Mouse (Mus musculus) forebrain, embryonic 15.5 days (tissue): ENCODE data around the gene Il9. TPM values are rescaled to one million over a fixed set of nuclear protein-coding genes. Genes with fewer than 3 reads are reported as not detected.

ENCODE experiments used
- ATAC-seq: fragments of 200-750 bp; cut with Nextera tagmentation; replicated peaks from 2 replicates; pipeline ENCODE4 v1.8.0; 2017; ENCODE audit warnings: mild to moderate bottlenecking, moderate TSS enrichment, moderate library complexity
- H3K27ac ChIP-seq: fragments of 300-500 bp; sonication (generic); replicated peaks from 2 replicates; pipeline ENCODE4 v1.5.1; 2015; ENCODE audit warnings: mild to moderate bottlenecking, inconsistent platforms
- H3K27me3 ChIP-seq: fragments of 300-500 bp; sonication (generic); 2 replicates; pipeline ENCODE4 v1.6.1; 2015; ENCODE audit warnings: inconsistent platforms
- H3K36me3 ChIP-seq: fragments of 300-500 bp; sonication (generic); 2 replicates; pipeline ENCODE4 v1.6.1; 2015; ENCODE audit warnings: mild to moderate bottlenecking, inconsistent platforms
- H3K4me1 ChIP-seq: fragments of 300-500 bp; sonication (generic); 2 replicates; pipeline ENCODE4 v1.6.1; 2015; ENCODE audit warnings: inconsistent platforms
- H3K4me2 ChIP-seq: fragments of 300-500 bp; sonication (generic); replicated peaks from 2 replicates; pipeline ENCODE4 v1.6.1; 2015; ENCODE audit warnings: mild to moderate bottlenecking, inconsistent platforms
- H3K4me3 ChIP-seq: fragments of 300-500 bp; sonication (generic); 2 replicates; pipeline ENCODE4 v1.5.1; 2015; ENCODE audit warnings: mild to moderate bottlenecking, inconsistent platforms
- H3K9ac ChIP-seq: fragments of 300-500 bp; sonication (generic); replicated peaks from 2 replicates; pipeline ENCODE4 v1.6.1; 2015; ENCODE audit warnings: mild to moderate bottlenecking, inconsistent platforms
- H3K9me3 ChIP-seq: fragments of 300-500 bp; sonication (generic); 2 replicates; pipeline ENCODE4 v1.6.1; 2016; ENCODE audit warnings: inconsistent platforms
- WGBS: fragments of 180-500 bp; shearing (Covaris S2); methylation state at CpG from one replicate; pipeline ENCODE4 v1.1.7; 2015; ENCODE audit warnings: mixed read lengths; 5-methylcytosine and 5-hydroxymethylcytosine counted together
- polyA plus RNA-seq: library from polyadenylated mRNA; unstranded; fragments of >200 nt; fragmentation: Nextera tagmentation; extraction: Ambion mirVana; gene quantifications from 2 replicates; pipeline ENCODE4 v1.2.1, GENCODE M21; 2015

Il9 gene
- polyA plus RNA-seq, 1 experiment from 2014 or later: not detected

- ATAC-seq: no peak
- WGBS: 93% methylated on average over 4 of the region's 4 CpGs
- Histone ChIP-seq H3K9me3 (no peaks in the 10 kb centered on the region), H3K4me1 (no peaks in the 10 kb centered on the region), H3K9ac (no peak overlapping the region), H3K27ac (no peak overlapping the region), H3K36me3 (no peaks in the 10 kb centered on the region), H3K4me3 (no peak overlapping the region), H3K27me3 (no peaks in the 10 kb centered on the region), H3K4me2 (no peak overlapping the region)
Measured at GRCm38 (mm10) chr13:56468536-56468935, 13.5 kb downstream of the Il9 start.

- no peak for ATAC-seq
- Histone ChIP-seq H3K27ac (no peak overlapping the region), H3K9me3 (no peaks in the 10 kb centered on the region), H3K9ac (no peak overlapping the region), H3K4me2 (no peak overlapping the region), H3K27me3 (no peaks in the 10 kb centered on the region), H3K36me3 (no peaks in the 10 kb centered on the region), H3K4me1 (no peaks in the 10 kb centered on the region), H3K4me3 (no peak overlapping the region)
- 93% methylated on average over 7 of the region's 7 CpGs for WGBS
Measured at GRCm38 (mm10) chr13:56467786-56468185, 14.3 kb downstream of the Il9 start.

GRCm38 (mm10) chr13:56463750-56464149, 18.3 kb downstream of the Il9 start:
- Histone ChIP-seq H3K4me2 (no peak overlapping the region), H3K36me3 (no peaks in the 10 kb centered on the region), H3K27me3 (no peaks in the 10 kb centered on the region), H3K9me3 (no peaks in the 10 kb centered on the region), H3K9ac (no peak overlapping the region), H3K27ac (no peak overlapping the region), H3K4me3 (no peak overlapping the region), H3K4me1 (no peaks in the 10 kb centered on the region)
- no peak for ATAC-seq
- 78% methylated on average over 6 of the region's 6 CpGs for WGBS

DNA sequence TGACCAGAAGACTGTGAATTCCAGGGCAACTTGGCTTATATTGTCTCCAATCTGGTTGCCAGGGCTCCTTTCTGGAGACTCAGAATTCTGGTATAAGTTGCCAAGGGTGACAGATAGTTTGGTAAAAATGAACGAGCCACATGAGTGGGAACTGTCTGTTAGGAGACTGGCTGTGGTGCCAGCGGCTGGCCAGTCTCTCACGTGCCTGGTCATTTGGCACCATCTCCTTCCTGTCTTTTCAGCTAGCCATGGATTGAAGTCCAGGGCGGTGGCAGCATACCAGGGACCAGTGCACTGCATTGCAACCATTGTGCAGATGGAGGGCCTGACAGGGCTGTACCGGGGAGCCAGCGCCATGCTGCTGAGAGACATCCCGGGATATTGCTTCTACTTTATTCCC, 18.8 kb downstream of the Il9 start:
- 82% methylated on average over 7 of the region's 7 CpGs for WGBS
- no peak overlapping the region for H3K27ac ChIP-seq
- no peak overlapping the region for H3K9ac ChIP-seq
- H3K36me3 ChIP-seq: no peaks in the 10 kb centered on the region
- no peak for ATAC-seq
- no peaks in the 10 kb centered on the region for H3K27me3 ChIP-seq
- H3K4me1 ChIP-seq: no peaks in the 10 kb centered on the region
- H3K4me3 ChIP-seq: no peak overlapping the region
- H3K4me2 ChIP-seq: no peak overlapping the region
- H3K9me3 ChIP-seq: no peaks in the 10 kb centered on the region

DNA sequence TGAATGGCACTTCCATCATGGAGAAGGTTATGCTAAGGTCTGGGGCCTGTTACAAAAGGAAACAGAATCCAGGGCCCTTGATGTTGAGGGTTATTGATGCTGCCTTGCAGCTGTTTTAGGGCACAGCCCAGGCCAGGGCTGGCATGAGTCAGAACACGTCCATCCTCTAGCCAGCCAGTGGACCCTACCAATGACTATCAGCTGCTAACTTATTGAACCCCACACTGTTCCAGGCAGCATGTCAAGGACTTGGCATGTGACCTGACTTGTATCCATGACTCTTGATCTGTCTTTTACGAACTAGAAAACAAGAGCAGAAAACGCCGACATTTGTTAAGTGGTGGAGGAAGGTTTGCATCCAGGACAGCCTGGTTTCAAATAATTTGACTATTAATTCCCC, 19.3 kb downstream of the Il9 start:
- no peak overlapping the region for H3K9ac ChIP-seq
- H3K4me3 ChIP-seq: no peak overlapping the region
- ATAC-seq: no peak
- whole genome bisulfite sequencing: 92% methylated on average over 4 of the region's 4 CpGs
- no peaks in the 10 kb centered on the region for H3K36me3 ChIP-seq
- H3K27ac ChIP-seq: no peak overlapping the region
- no peaks in the 10 kb centered on the region for H3K27me3 ChIP-seq
- no peaks in the 10 kb centered on the region for H3K9me3 ChIP-seq
- H3K4me1 ChIP-seq: no peaks in the 10 kb centered on the region
- no peak overlapping the region for H3K4me2 ChIP-seq

GRCm38 (mm10) chr13:56461460-56461859, 20.6 kb downstream of the Il9 start:
- no peaks in the 10 kb centered on the region for H3K9me3 ChIP-seq
- no peaks in the 10 kb centered on the region for H3K36me3 ChIP-seq
- no peak overlapping the region for H3K27ac ChIP-seq
- H3K4me3 ChIP-seq: no peak overlapping the region
- no peaks in the 10 kb centered on the region for H3K4me1 ChIP-seq
- no peak overlapping the region for H3K4me2 ChIP-seq
- H3K27me3 ChIP-seq: no peaks in the 10 kb centered on the region
- ATAC-seq: no peak
- 87% methylated on average over 4 of the region's 4 CpGs for WGBS
- H3K9ac ChIP-seq: no peak overlapping the region

GRCm38 (mm10) chr13:56458001-56458400, 24.0 kb downstream of the Il9 start:
- 45% methylated on average over 9 of the region's 9 CpGs for WGBS
- no peak overlapping the region for H3K4me3 ChIP-seq
- H3K9ac ChIP-seq: no peak overlapping the region
- H3K4me2 ChIP-seq: no peak overlapping the region
- no peaks in the 10 kb centered on the region for H3K4me1 ChIP-seq
- H3K27me3 ChIP-seq: no peaks in the 10 kb centered on the region
- no peaks in the 10 kb centered on the region for H3K36me3 ChIP-seq
- H3K27ac ChIP-seq: no peak overlapping the region
- H3K9me3 ChIP-seq: no peaks in the 10 kb centered on the region
- ATAC-seq: no peak

- WGBS: 64% methylated on average over 8 of the region's 8 CpGs
- Histone ChIP-seq H3K36me3 (no peaks in the 10 kb centered on the region), H3K4me1 (peaks cover 21% of the 10 kb centered on the region), H3K9me3 (no peaks in the 10 kb centered on the region), H3K27me3 (peaks cover 13% of the 10 kb centered on the region; the same call in 1 of the 2 replicates), H3K4me3 (no peak overlapping the region), H3K9ac (no peak overlapping the region), H3K4me2 (no peak overlapping the region), H3K27ac (no peak overlapping the region)
- ATAC-seq: no peak
Measured at GRCm38 (mm10) chr13:56450035-56450434, 32.0 kb downstream of the Il9 start.

DNA sequence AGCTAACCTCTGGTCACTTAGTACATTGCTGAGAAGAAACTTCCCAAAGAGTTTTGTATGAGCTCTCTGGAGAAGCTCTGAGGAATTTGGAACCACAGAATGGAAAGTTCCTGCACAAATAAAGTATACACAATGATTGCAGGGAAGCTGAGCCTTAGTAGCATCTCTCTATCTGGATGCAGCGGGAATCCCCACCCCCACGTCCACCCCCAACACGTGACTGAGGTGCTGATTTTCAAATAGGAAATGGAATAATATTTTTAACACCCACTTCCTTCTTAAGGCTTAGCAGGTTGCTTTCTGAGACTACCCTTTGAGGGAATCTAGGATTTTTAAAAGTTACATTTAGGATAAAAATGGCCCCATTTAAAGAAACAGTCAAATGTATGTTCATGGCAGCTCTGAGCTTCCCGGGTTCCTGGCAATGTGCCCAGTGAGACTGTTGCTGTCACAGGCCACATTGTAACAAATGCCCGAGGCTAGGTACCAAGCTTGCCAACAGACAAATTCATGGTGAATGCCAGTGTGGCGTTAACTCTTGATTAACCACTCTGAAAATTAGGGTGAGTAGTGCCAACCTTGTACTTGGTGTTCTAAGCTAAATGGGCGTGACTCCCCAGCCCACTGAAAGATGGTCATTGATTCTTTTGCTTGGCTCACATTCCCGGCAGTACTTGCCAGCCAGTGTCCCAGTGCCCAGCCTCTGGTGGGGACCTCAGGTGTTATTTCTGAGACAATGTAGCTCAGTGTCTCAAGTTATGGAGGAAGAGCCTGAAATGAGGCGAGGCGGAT, 32.6 kb downstream of the Il9 start:
- Histone ChIP-seq H3K9ac (no peak overlapping the region), H3K4me3 (no peak overlapping the region), H3K36me3 (no peaks in the 10 kb centered on the region), H3K27me3 (peaks cover 13% of the 10 kb centered on the region; the same call in 1 of the 2 replicates), H3K4me2 (no peak overlapping the region), H3K9me3 (no peaks in the 10 kb centered on the region), H3K27ac (no peak overlapping the region), H3K4me1 (peaks cover 21% of the 10 kb centered on the region)
- peak; percentile 77 for ATAC-seq
- WGBS: 30% methylated on average over 10 of the region's 10 CpGs

- peaks cover 21% of the 10 kb centered on the region for H3K27me3 ChIP-seq
- H3K4me3 ChIP-seq: no peak overlapping the region
- H3K9ac ChIP-seq: no peak overlapping the region
- no peak overlapping the region for H3K4me2 ChIP-seq
- 90% methylated on average over 6 of the region's 6 CpGs for WGBS
- peaks cover 16% of the 10 kb centered on the region for H3K4me1 ChIP-seq
- ATAC-seq: no peak
- no peak overlapping the region for H3K27ac ChIP-seq
- no peaks in the 10 kb centered on the region for H3K9me3 ChIP-seq
- H3K36me3 ChIP-seq: no peaks in the 10 kb centered on the region
Measured at GRCm38 (mm10) chr13:56444996-56445395, 37.0 kb downstream of the Il9 start.

GRCm38 (mm10) chr13:56444112-56444511, 37.9 kb downstream of the Il9 start:
- WGBS: 89% methylated on average over 3 of the region's 3 CpGs
- Histone ChIP-seq H3K36me3 (no peaks in the 10 kb centered on the region), H3K9me3 (no peaks in the 10 kb centered on the region), H3K4me3 (no peak overlapping the region), H3K27me3 (peaks cover 30% of the 10 kb centered on the region), H3K4me1 (peaks cover 8% of the 10 kb centered on the region), H3K27ac (no peak overlapping the region), H3K4me2 (no peak overlapping the region), H3K9ac (no peak overlapping the region)
- ATAC-seq: no peak

DNA sequence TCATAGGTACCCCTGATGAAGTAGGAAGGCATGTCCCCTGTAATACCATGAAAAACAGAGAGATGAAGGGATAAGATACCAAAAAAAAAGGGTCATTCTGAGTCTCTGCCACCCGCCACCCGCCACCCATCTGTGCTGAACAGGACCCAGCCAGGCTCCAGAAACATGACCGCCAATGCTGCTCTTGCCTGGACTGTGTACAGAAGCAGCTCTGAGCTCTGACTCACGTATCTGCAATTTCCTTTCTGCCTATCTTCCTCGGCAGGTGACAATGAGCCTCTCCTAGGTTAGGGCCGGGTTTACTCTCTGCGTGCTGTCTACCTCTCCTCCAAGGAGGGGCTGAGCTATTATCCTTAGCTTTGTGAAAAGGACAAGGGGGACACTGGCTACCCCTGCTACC, 38.6 kb downstream of the Il9 start:
- no peak overlapping the region for H3K4me3 ChIP-seq
- H3K27ac ChIP-seq: no peak overlapping the region
- no peaks in the 10 kb centered on the region for H3K9me3 ChIP-seq
- peaks cover 37% of the 10 kb centered on the region for H3K27me3 ChIP-seq
- no peaks in the 10 kb centered on the region for H3K36me3 ChIP-seq
- H3K4me2 ChIP-seq: no peak overlapping the region
- peaks cover 5% of the 10 kb centered on the region for H3K4me1 ChIP-seq
- WGBS: 84% methylated on average over 7 of the region's 7 CpGs
- no peak overlapping the region for H3K9ac ChIP-seq
- ATAC-seq: no peak
